Mouse (Mus musculus) frontal cortex, postnatal 10 days (tissue): ENCODE measurements around the gene Rhot2.
"Not testable (repeated sequence)": the region's sequence is repeated elsewhere in the genome, so short reads cannot be mapped to it uniquely, and the experiment has no call there.

Experiments used
- DNase-seq, 2 experiments: peaks; one replicate each; pipeline ENCODE4 v3.0.0; 2022; ENCODE audit warnings: low spot score in 2 of 2, mixed read lengths in 1 of 2

Gene Rhot2

DNA sequence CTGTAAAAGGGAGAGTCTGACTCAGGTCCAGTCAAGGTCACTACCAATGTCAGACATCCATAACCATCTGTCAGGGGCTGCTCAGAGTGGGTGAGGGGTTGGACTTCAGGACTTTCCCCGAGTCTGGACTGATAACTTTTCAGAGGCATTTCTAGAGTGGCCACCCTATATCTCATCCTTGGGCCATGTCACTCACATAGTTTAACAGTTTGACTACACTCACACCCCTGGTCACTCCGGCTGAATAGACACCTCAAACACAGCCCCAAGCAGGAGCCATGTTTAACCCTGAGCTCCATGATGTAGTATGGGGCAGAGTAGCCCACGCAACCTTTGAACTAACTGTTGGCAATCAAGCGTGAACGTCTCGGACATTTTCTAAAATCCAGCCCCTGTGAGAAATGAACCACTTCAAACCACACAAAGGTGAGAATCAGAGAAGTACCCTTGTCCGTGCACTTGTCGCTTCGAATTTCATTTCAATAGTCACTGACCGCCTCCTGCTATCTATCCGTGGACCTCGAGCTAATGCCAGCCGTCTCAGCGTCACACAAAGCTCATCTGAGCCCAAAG lies 29.6 kb upstream of the Rhot2 start:
- no peak for DNase-seq

DNA sequence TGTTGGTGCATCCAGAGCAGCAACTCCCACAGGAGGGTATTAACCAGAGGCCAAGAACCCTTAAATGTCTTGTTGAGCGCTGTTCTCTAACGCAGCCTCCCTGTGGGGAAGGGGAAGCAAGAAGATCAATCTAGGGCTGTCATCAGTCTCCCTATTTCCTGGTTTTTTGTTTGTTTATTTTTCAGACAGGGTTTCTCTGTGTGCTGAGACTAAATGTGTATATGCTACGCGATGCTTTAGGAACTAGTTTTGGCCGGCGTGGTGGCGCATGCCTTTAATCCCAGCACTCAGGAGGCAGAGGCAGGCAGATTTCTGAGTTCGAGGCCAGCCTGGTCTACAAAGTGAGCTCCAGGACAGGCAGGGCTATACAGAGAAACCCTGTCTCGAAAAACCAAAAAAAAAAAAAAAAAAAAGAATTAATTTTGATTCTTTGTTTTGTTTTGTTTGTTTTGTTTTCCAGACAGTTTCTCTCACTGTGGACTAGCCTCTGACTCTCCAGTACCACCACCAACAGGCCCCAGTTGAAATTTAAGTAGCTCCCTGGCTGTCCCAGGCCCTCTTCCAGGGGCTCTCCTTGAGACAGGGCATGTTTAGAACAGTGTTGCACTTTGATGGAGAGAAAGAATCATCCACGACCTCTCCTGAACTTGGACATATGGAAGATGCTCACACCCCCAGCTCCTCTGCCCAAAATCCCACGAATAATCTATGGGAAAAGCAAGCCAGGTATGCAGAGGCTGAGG lies 28.9 kb upstream of the Rhot2 start:
- DNase-seq: no peak

DNA sequence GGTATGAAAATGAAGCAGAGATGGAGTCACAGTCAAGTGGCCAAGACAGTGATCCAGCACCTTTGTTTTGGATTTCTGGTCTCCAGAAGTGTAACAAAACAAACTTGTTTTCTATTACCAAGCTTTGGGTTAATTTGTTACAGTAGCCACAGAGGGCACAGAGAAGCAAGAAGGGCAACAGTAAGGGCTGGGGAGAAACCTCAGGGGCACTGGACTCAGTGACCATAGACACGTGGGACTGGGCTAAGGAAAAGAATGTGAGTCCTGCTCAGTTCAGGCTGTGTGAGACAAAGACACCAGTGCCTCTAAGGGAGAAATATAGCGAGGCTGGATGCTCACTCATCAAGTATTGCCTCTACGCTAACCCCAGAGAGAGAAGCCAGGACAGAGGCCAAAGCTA lies 28.0 kb upstream of the Rhot2 start:
- no peak for DNase-seq

DNA sequence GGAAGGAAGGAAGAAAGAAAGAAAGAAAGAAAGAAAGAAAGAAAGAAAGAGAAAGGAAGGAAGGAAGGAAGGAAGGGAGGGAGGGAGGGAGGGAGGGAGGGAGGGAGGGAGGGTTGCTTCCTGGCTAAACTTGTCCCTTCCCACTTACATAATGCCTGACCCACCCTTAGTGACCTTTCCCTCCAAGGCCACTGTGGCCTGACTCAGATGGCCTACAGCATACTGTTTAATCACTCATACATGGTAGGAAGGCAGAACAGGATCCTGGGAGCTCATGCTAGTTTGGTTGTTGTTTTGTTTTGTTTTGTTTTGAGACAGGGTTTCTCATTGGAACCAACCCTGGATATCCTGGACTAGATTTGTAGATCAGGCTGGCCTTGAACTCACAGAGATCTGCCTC lies 26.9 kb upstream of the Rhot2 start:
- not testable (repeated sequence) for DNase-seq

DNA sequence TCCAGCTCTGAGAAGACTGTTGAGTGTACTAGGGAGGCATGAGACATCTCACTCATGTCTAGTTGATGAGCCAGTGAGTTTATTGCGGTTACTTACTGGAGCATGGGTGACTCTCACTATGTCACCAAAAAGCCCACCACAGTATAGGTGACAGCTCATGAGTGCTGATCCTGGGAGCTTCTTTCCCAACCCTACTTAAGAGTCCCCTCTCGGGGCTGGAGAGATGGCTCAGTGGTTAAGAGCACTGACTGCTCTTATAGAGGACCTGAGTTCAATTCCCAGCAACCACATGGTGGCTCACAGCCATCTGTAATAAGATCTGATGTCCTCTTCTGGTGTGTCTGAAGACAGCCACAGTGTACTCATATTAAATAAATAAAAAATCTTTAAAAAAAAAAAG lies 25.3 kb upstream of the Rhot2 start:
- DNase-seq: no peak

DNA sequence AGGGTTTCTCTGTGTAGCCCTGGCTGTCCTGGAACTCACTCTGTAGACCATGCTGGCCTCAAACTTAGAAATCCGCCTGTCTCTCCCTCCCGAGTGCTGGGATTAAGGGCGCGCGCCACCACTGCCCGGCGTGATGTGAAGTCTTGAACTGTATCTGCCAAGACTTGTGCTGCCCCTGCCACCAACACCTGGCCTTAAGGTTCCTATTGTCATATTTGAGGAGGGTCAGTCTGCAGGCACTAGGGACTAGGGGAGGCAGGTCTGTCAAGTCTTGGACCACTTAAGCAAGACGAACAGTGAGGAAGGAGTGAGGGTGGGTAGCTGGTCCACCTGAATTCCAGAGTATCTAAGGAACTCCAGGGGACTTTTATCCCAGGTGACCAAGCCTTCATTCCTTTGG lies 24.8 kb upstream of the Rhot2 start:
- DNase-seq: no peak

DNA sequence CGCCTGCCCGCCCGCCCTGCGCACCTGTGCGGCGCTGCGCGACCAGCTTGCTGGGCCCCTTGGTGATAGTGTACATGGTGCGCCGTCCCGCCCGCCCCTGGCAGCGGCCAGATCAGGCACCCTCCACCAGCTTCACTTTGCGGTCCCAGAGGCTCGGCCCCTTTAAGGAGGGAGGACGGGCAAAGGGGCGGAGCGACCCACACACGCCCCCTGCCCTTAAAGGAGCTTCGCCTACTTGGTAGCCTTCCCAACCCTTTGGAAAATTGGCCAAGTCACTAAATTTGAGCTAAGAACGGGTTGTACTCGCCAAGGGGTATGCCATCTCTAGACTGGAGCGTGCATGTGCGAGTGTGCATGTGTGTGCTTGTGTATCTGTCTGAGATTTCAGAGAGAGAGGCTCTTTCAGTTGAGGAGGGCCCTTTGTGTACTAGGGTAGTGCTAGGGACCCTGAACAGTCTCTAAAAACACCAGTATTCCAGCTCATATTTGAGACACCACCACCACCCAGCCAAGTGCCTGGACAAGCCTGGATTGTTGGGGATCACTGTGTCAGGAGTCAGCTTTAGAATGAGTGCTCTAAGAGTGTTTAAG lies 24.0 kb upstream of the Rhot2 start, which contains the start of gene Mcrip2:
Gene Mcrip2 (minus strand): TSS at position 164 of the 591 bp plus-strand sequence.
- peak; percentile 69 to 78 for DNase-seq

DNA sequence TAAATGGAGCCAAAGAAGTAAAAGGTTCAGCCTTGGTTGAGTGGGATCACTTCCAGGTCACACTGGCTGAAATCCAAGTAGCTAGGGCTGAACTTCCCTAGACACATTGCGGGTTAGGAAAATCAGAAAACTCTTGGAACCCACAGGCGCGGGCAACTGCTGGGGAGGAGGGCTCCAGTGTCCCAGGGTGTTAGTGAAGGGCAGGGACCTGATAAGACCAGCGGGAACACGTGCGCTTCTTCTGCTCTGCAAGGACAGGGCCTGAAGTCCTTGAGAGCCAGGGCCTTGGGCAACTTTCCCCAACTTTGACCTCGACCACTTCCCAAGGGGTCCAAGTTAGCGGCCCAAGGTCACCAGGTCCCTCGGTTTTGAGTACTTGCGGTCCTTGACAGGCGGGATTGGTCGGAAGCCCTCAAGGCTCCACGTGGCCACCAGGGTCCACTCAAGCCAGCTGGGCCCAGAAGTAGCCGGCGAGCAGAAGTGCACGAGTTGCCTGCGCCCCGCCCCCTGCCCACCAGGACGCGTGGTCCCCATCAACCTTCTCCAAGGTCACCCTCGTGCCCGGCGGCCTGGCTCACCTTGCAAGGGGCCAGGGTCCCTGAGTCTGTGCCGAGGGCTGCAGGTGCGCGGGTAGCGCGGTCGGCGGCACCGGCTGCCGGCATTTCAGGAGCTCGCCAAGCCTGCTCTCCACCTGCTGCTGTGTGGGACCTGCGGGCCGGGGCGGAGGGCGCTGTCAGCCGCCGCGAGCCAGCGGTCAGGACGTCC lies 23.4 kb upstream of the Rhot2 start:
- no peak for DNase-seq

DNA sequence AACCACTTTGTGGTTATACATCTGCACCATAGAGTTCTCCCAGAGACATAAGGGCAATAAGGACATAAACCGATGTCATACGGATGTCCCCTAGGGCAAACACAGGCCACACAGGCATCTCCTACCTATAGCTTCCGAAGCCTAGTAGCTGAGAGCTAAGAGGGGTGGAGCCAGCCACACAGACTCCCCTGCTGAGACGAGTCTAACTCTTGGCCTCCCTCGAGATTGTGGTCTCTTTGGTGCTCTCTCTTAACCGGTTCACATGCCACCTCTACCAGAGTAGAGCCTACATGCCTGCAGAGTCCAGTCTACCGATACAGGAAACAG lies 22.8 kb upstream of the Rhot2 start:
- DNase-seq: no peak

DNA sequence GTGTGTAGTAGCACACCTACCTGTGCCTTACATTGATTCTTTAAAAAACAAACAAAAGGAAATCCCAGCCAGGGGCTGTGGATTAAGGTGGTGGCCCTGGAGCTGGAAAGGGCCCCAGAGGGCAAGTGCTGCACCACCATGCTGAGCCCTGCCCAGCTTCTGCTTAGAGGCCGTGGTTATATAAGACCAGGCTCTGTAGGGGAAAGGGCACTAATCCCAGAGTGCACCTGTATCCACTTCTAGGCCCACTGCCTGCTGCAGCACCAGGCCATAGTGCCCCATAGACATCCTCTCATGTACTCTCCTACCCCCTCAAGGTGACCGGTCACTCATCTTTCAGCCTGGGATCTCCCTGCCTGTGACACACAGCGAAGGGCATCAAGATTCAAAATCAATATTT lies 21.5 kb upstream of the Rhot2 start:
- no peak for DNase-seq

DNA sequence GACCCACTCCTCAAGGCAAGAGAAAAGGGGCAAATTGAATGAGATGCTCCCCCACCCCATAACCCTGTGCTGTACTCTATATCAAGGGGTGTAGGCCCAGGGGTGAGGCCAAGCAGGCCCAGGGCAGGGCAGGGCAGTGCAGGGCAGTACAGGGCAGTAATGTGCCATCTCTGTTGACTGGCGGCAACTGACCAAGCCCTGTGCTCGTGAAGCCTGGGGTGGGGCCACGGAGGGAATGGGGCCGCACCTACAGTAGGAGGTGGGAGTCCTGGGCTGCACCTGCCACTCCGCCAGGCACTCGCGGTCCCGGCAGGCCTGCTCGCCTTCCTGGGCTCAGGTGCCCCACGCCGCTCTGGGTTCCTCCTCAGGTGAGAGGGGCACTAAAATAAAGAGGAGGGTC lies 20.6 kb upstream of the Rhot2 start:
- DNase-seq: no peak

DNA sequence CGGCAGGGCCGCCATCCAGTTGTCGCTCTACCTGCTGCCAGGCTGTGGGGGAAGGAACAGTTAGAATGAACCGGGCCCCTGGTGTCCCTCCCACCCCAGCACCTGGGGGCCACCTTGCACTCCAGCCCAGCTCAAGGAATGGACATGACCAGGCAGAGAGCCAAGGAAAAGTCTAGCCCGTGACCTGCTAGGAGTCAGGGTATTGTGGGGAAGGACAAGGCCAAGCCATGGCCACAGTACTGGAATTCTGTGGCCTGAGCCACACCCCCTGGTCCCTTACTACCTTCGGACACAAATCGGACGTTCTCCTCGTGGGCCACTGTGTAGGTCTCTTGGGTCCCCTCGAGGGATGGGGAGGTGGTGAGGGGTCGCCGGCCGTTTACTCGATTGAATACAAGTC lies 19.7 kb upstream of the Rhot2 start:
- DNase-seq: no peak

DNA sequence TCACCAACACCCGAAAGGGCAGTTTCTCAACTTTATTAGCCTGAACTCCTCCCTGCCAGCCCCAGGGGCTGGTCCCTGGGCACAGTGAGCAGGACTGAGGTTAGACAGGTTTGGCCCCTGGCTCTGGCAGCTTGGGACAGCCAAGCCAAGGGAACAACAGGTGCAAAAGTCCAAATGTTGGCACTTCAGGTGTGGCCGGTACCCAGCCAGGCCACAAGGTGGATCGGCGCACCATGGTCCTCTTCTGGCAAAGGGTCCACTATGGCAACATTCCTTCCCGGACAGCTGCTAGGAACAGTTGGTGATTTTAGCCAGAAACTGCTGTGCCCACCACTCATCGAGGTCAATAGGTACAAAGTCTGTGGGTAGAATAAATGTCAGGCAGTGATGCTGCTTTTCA lies 19.0 kb upstream of the Rhot2 start:
- no peak for DNase-seq

DNA sequence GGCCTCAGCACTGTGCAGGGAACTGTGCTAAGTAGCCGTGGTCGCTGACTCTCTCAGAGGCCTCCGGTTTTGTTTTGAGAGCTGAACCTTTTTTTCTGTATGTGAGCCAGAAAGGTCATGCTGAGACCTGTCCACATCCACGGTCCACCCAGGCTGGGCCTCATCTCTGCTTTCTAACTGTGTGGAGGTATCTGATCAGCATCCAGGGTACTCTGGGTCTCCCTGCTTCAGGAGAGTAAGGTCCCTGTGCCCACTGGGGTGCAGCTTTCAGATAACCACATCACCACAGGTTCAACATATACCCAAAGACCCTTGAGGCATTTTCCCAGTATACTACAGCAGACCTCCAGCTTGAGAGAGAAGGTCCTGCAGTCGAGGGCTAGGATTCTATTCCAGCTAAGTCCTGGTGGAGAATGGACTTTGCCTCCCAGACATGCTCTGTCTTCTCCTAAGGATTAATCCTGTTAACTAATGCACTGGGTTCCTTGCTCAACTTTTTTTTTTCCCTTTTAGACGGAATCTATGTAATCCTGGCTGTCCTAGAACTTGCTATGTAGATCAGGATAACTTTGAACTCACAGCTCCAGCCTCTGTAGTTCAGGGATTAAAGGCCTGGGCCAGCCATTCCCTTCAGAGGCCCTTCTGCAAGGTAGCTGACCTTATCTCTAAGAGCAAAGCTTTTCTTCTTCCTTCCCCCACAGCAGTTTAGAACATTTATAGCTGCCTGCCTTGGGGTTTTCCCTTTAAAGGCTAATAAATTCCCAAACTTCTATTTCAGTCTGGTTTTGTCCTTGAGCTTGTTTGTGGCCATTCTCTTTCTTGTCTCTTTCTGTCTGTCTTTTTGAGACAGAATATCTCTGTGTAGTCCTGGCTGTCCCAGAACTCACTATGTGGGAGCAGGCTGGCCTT lies 17.3 kb upstream of the Rhot2 start:
- no peak for DNase-seq

DNA sequence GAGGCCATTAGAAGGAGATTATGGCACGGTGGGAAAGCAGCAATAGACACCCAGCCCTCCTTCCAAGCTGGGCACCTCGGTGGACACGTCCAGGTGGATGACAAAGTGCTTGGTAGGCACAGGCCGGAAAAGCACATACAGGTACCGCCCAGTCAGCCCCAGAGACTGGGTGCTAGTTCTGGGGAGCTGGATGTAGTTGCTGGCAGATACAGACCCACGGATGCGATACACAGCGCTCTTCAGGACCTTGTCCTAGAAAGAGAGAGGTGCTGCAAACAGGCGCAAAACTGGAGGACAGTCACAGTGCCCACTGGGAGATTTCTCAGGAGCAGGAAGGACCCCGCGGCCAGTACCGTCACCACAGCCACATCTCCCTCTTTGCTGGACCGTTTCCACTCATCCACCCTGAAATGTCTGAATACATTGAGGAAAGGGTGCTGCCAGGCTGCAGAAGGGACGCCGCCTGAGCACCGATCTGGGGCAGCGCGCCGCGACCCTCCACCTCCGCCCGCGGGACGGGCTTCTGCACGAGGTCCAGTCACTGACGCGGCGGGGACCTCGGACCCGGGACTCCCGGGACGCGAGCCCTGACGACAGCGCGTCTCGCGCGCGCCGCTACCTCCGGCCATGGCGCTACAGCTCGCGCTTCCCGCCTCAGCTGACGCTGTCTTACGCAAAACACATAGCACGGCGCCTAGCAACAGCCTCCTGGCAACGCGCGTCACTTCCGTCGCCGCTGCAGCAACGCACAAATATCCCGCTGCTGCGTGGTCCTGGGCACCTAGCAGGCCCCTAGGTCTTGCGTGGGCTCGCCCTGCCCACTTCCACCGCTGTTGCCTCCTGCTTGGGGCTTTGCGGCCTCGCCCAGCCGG lies 16.4 kb upstream of the Rhot2 start, which contains the start of gene Wdr90:
Gene Wdr90 (minus strand): TSS at position 670 of the 872 bp plus-strand sequence.
- peak; percentile 90 to 92 for DNase-seq

DNA sequence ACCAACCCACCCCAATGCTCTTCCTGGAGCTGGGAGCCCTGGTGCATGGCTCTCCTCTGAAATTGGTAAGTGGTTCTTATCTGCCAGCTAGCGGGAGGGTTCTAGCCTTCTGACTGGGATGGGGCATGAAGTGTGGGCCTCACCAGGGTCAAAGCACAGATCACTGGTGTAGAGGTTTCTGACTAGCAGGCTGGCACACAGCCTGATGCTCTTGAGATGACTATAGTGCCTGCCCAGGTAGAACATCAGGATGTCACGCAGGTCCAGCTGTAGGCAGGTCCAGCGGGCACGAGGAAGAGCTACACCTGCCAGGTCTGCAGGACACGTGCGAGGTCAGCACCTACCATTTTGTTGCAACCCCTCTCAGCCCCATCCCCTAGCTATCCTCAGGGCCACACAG lies 15.6 kb upstream of the Rhot2 start:
- DNase-seq: no peak

DNA sequence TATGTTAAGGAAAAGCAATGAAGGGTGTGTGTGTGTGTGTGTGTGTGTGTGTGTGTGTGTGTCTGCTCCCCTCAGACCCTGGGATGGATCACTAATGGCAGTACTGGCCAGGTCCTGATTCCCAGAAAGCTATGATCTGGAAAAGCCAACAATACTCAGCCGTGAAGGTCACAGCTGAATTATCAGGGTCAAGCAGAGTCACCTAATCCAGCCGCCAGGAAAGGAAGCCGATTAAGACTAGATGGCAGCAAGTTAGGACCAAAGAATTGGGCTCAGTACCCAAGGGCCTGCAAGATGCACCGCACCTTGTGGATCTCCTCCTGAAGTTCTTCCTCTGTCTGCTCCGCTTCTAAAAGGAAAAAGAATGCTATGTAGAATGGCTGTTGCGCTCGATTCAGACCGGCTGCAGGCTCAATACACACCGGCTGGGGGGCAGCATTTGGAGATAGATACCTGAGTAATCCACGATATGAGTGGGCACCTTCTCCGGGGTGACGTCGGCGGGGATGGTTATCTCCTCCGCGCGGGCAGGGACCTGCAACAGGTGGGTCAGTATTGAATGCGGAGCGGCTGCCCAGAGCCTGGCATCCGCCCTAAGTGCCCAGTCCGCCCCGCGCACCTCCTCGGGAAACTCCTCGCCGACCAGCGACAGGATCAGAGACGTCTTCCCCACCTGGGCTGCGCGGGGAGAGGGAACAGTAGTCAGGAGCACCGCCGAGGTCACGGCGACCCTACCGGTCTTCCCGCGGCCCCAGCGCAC lies 835 bp downstream of the Rhot2 start:
- no peak for DNase-seq

DNA sequence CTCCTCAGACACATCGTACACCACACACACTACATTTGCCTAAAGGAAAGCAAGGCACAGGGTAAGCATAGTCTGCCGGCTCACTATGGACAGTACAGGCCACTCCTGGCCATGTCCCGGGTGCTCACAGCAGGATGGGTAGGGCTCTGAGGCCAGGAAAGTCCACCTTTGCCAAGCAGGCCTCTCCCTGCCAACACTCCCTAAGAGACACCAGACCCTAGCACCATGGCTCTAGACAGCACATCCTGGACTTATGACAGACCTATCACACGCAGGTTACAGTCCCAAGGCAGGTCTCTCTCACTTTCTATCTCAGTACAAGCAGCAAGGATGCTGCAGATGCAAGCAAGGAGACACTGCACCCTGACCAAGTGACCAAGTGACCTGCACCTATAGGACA lies 1.5 kb downstream of the Rhot2 start:
- no peak for DNase-seq

DNA sequence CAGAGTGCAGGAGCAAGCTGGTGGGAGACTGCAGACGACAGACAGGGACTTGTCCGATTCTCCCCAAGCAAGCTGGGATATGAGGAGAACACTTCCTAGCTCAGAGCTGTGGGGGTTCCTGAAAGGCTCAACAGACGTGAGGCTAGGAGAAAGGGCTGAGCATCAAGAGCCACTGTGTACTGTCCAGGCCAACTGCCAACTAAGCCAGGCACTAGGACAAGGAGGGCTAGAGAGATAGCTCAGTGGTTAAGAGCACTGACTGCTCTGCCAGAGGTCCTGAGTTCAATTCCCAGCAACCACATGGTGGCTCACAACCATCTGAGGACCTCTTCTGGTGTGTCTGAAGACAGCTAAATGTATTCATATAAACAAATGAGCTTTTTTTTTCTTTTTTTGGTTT lies 2.1 kb downstream of the Rhot2 start:
- no peak for DNase-seq
